Mouse (Mus musculus) neural tube, embryonic 12.5 days (tissue): Measurements from ENCODE around the gene Gm20388. TPM values are rescaled to one million over a fixed set of nuclear protein-coding genes. Genes with fewer than 3 reads are reported as not detected.
A peak's percentile ranks its signal among the peaks of the same experiment; 100 is the strongest.
"Not testable (repeated sequence)": the region's sequence is repeated elsewhere in the genome, so short reads cannot be mapped to it uniquely, and the experiment has no call there.

Experiments used
- ATAC-seq: fragments of 200-750 bp; cut with Nextera tagmentation; 2 replicates; pipeline ENCODE4 v1.8.0; 2017; ENCODE audit warnings: low read depth, mild to moderate bottlenecking, moderate TSS enrichment, moderate library complexity; ENCODE audit not compliant: low FRiP score
- H3K27ac ChIP-seq: fragments of 300-500 bp; sonication (generic); 2 replicates; pipeline ENCODE4 v1.5.1; 2016
- H3K27me3 ChIP-seq: fragments of 300-500 bp; sonication (generic); replicated peaks from 2 replicates; pipeline ENCODE4 v1.6.1; 2016; ENCODE audit warnings: mild to moderate bottlenecking
- H3K36me3 ChIP-seq: fragments of 300-500 bp; sonication (generic); 2 replicates; pipeline ENCODE4 v1.6.1; 2016; ENCODE audit warnings: mild to moderate bottlenecking
- H3K4me1 ChIP-seq: fragments of 300-500 bp; sonication (generic); 2 replicates; pipeline ENCODE4 v1.6.1; 2016
- H3K4me2 ChIP-seq: fragments of 300-500 bp; sonication (generic); replicated peaks from 2 replicates; pipeline ENCODE4 v1.6.1; 2016; ENCODE audit warnings: mild to moderate bottlenecking
- H3K4me3 ChIP-seq: fragments of 300-500 bp; sonication (generic); 2 replicates; pipeline ENCODE4 v1.5.1; 2016
- H3K9ac ChIP-seq: fragments of 300-500 bp; sonication (generic); 2 replicates; pipeline ENCODE4 v1.6.1; 2016; ENCODE audit warnings: mild to moderate bottlenecking
- H3K9me3 ChIP-seq: fragments of 300-500 bp; sonication (generic); 2 replicates; pipeline ENCODE4 v1.6.1; 2016; ENCODE audit warnings: mild to moderate bottlenecking
- WGBS: fragments of 180-500 bp; shearing (Covaris S2); methylation state at CpG from one replicate; pipeline ENCODE4 v1.1.7; 2016; 5-methylcytosine and 5-hydroxymethylcytosine counted together
- polyA plus RNA-seq: library from polyadenylated mRNA; unstranded; fragments of >200 nt; fragmentation: Nextera tagmentation; extraction: Ambion mirVana; gene quantifications from 2 replicates; pipeline ENCODE4 v1.2.1, GENCODE M21; 2016

Gm20388 gene
- polyA plus RNA-seq, 1 experiment from 2014 or later: not detected

- Histone ChIP-seq H3K27me3 (0 out of 2 replicates have a peak, but pooled peaks cover 6% of the 10 kb centered on the region), H3K4me2 (peak within 1 kb of the TSS; percentile 80), H3K9ac (peak within 1 kb of the TSS; percentile 89), H3K4me1 (peaks cover 39% of the 10 kb centered on the region), H3K4me3 (peak within 1 kb of the TSS; percentile 72), H3K36me3 (peaks cover under 1% of the 10 kb centered on the region; the same call in 1 of the 2 replicates), H3K27ac (peak within 1 kb of the TSS; percentile 87), H3K9me3 (no peaks in the 10 kb centered on the region)
- under 1% methylated on average over 55 of the region's 63 CpGs for WGBS
- peak; percentile 52 for ATAC-seq
Measured at GRCm38 (mm10) chr8:123514781-123515539, 3604.3 kb downstream of the Gm20388 start, which contains the start of gene Dbndd1. Gene Dbndd1 (minus strand): TSS chr8:123515463.

DNA sequence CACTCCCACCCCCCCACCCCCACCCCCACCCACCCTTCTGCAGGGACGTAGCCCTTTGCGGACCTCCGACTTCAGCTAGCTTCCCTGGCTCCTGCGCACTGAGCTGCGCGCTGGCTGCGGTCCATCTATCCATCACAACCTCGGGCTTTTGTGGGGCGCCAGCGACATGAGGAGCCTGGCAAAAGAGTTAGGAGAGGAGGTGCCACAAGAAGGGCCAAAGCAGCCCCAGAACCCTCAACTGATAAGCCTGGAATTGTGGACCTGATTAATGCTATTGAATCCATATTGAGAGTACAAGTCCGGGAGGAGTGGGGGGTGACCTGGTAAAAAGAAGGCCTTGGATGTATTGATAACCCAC lies 3604.9 kb downstream of the Gm20388 start:
- Histone ChIP-seq H3K36me3 (0 out of 2 replicates have a peak, but pooled peaks cover 4% of the 10 kb centered on the region), H3K4me3 (peak overlapping the region; percentile 72), H3K4me2 (peak overlapping the region; percentile 80), H3K9me3 (no peaks in the 10 kb centered on the region), H3K27ac (peak overlapping the region; percentile 87; the same call in 1 of the 2 replicates), H3K27me3 (0 out of 2 replicates have a peak, but pooled peaks cover 6% of the 10 kb centered on the region), H3K9ac (peak overlapping the region; percentile 89), H3K4me1 (peaks cover 39% of the 10 kb centered on the region)
- ATAC-seq: peak; percentile 38; the same call in 1 of the 2 replicates
- WGBS: under 1% methylated on average over 8 of the region's 11 CpGs

DNA sequence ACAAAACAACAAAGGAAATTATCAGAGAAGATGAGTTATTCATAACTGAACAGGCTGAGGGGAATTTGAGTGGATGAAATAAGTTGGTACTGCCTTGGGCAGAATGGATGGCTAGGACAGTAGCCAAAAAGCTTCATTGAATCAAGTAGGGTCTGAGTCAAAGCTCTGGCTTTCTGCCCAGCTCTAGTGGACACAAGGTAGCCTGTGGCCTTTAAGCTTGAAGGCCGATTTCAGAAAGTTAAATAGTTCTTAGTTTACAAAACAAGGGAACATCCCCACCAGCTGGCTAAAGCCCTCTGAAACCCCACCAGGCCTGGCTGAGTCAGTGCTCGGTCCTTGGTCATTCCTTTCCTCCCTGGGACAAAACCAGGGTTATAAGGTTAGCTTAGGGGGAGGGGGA lies 3606.0 kb downstream of the Gm20388 start:
- Histone ChIP-seq H3K27me3 (0 out of 2 replicates have a peak, but pooled peaks cover 6% of the 10 kb centered on the region), H3K4me1 (peaks cover 39% of the 10 kb centered on the region), H3K9ac (no peak overlapping the region), H3K36me3 (peaks cover 12% of the 10 kb centered on the region), H3K4me3 (no peak overlapping the region), H3K9me3 (no peaks in the 10 kb centered on the region), H3K27ac (no peak overlapping the region), H3K4me2 (no peak overlapping the region)
- WGBS: 35% methylated on average over 2 of the region's 2 CpGs
- ATAC-seq: no peak

DNA sequence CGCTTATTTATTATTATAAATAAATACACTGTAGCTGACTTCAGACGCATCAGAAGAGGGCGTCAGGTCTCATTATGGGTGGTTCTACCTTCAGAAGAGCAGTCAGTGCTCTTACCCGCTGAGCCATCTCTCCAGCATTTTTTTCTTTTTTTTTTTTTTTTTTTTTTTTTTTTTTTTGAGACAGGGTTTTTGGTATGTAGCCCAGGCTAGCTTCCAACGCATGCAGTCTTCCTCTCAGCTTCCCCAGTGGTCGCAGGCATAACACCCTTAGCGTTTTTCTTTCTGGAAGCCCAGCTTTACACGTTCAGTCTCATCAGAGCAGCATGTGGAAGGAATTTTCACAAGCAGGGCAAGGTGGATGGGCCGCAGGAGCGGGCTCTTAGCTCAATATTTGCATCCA lies 3607.5 kb downstream of the Gm20388 start:
- Histone ChIP-seq H3K9ac (no peak overlapping the region), H3K27me3 (0 out of 2 replicates have a peak, but pooled peaks cover under 1% of the 10 kb centered on the region), H3K4me1 (peaks cover 31% of the 10 kb centered on the region), H3K4me2 (peak overlapping the region; percentile 94), H3K27ac (no peak overlapping the region), H3K4me3 (0 out of 2 replicates have a peak overlapping the region, but pooled peaks have one; percentile 5), H3K36me3 (peaks cover 25% of the 10 kb centered on the region), H3K9me3 (no peaks in the 10 kb centered on the region)
- 48% methylated on average over 10 of the region's 10 CpGs for whole genome bisulfite sequencing
- ATAC-seq: no peak

DNA sequence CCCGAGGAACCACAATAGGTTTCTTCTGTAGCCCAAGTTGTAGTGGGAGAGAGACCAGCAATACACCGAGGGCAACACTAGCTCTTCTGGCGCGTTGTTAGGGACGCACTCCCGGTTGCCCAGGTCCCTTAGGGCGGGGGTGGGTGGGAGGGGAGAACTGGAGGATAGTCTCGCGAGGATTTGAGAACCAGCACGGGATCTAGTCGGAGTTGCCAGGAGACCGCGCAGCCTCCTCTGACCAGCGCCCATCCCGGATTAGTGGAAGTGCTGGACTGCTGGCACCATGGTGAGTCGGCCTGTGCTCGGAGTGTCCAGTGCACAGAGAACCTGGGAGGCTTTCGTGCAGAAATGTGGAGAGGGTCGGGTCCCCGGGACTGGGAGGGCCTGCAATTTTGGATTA lies 3608.0 kb downstream of the Gm20388 start, which contains the start of gene Gas8:
Gene Gas8, plus strand, starts transcription at position 168 of the 400 bp plus-strand sequence.
- Histone ChIP-seq H3K27ac (0 out of 2 replicates have a peak within 1 kb of the TSS, but pooled peaks have one; percentile 10), H3K4me1 (peaks cover 26% of the 10 kb centered on the region), H3K27me3 (no peaks in the 10 kb centered on the region), H3K9me3 (no peaks in the 10 kb centered on the region), H3K36me3 (peaks cover 30% of the 10 kb centered on the region), H3K4me3 (peak within 1 kb of the TSS; percentile 72), H3K4me2 (peak within 1 kb of the TSS; percentile 94), H3K9ac (peak within 1 kb of the TSS; percentile 84)
- WGBS: under 1% methylated on average over 20 of the region's 20 CpGs
- ATAC-seq: peak; percentile 90

- not testable (repeated sequence) for H3K9ac ChIP-seq, H3K27ac ChIP-seq, H3K27me3 ChIP-seq, H3K4me3 ChIP-seq, H3K4me2 ChIP-seq, H3K9me3 ChIP-seq, ATAC-seq
- WGBS: 97% methylated on average over 1 of the region's 1 CpGs
- H3K36me3 ChIP-seq: peaks cover 44% of the 10 kb centered on the region
- peaks cover 19% of the 10 kb centered on the region for H3K4me1 ChIP-seq
Measured at GRCm38 (mm10) chr8:123520048-123520447, 3609.4 kb downstream of the Gm20388 start.

GRCm38 (mm10) chr8:123527720-123528489 lies 3617.3 kb downstream of the Gm20388 start:
- Histone ChIP-seq H3K9me3 (no peaks in the 10 kb centered on the region), H3K4me3 (no peak overlapping the region), H3K27me3 (no peaks in the 10 kb centered on the region), H3K36me3 (peaks cover 98% of the 10 kb centered on the region), H3K4me1 (no peaks in the 10 kb centered on the region), H3K27ac (no peak overlapping the region), H3K9ac (no peak overlapping the region), H3K4me2 (no peak overlapping the region)
- WGBS: 92% methylated on average over 25 of the region's 25 CpGs
- ATAC-seq: no peak

- no peak overlapping the region for H3K4me2 ChIP-seq
- H3K27me3 ChIP-seq: peaks cover 12% of the 10 kb centered on the region
- no peak overlapping the region for H3K9ac ChIP-seq
- H3K27ac ChIP-seq: no peak overlapping the region
- no peak for ATAC-seq
- H3K36me3 ChIP-seq: peaks cover 55% of the 10 kb centered on the region
- WGBS: 87% methylated on average over 9 of the region's 9 CpGs
- H3K4me3 ChIP-seq: no peak overlapping the region
- H3K9me3 ChIP-seq: no peaks in the 10 kb centered on the region
- H3K4me1 ChIP-seq: no peaks in the 10 kb centered on the region
Measured at GRCm38 (mm10) chr8:123536242-123536989, 3625.8 kb downstream of the Gm20388 start.

DNA sequence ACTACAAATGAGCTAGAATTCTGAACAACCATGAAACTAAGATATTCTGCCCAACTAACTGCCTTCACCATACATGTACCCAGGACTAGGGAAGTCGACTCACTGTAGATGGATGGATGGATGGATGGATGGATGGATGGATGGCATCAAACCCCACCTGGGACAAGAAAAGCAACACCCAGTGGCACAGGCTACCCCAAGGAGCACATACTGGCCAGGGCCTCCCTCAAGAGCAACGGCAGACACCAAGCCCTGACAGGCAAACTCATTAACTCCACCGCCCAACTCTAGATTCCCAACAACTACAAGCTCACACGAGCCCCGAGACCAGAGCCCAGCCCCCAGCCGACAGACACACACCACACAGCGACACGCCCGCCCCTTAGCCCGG lies 3626.3 kb downstream of the Gm20388 start:
- no peak overlapping the region for H3K4me2 ChIP-seq
- H3K9me3 ChIP-seq: no peaks in the 10 kb centered on the region
- H3K9ac ChIP-seq: no peak overlapping the region
- peaks cover 50% of the 10 kb centered on the region for H3K36me3 ChIP-seq
- no peak overlapping the region for H3K4me3 ChIP-seq
- H3K27ac ChIP-seq: no peak overlapping the region
- peaks cover 12% of the 10 kb centered on the region for H3K27me3 ChIP-seq
- no peak for ATAC-seq
- 28% methylated on average over 10 of the region's 10 CpGs for WGBS
- no peaks in the 10 kb centered on the region for H3K4me1 ChIP-seq

DNA sequence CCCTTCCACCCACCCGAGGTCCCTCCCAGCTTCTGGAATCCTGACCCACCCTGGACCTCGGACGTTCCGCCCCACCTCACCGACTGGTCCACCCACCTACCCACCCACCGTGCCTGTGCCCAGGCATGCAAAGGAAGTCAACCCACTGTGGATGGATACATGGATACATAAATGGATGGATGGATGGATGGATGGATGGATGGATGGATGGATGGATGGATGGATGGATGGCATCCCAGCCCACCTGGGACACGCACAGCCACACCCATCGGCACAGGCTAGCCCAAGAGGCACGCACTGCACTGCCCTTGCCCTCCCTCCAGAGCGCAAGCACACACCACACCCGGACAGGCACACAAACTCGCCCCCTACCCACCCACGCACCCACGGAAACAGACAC lies 3627.0 kb downstream of the Gm20388 start:
- 84% methylated on average over 7 of the region's 14 CpGs for WGBS
- not testable (repeated sequence) for H3K4me1 ChIP-seq, H3K4me2 ChIP-seq, H3K9me3 ChIP-seq, H3K27ac ChIP-seq, H3K9ac ChIP-seq, ATAC-seq, H3K4me3 ChIP-seq
- Histone ChIP-seq H3K36me3 (peaks cover 43% of the 10 kb centered on the region), H3K27me3 (peaks cover 12% of the 10 kb centered on the region)

DNA sequence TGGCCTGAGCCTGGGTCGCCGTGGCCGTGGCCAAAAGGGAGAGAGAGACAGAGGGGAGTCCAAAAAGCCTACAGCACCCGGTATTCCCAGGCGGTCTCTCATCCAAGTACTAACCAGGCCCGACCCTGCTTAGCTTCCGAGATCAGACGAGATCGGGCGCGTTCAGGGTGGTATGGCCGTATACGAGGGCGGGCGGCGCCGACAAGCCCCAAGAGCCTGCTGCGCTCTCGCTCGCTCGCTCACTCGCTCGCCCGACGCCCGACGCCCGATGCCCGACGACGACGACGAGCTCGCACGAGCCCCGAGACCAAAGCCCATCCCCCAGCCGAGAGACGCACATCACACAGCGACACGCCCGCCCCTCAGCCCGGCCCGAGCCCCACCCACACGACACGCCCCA lies 3653.6 kb downstream of the Gm20388 start:
- H3K9ac ChIP-seq, H3K9me3 ChIP-seq, H3K27me3 ChIP-seq, H3K27ac ChIP-seq, H3K36me3 ChIP-seq, H3K4me3 ChIP-seq, H3K4me2 ChIP-seq, ATAC-seq, H3K4me1 ChIP-seq: not testable (repeated sequence)
- no CpG with 5 or more reads among the region's 45 CpGs for WGBS
